Mouse (Mus musculus): ENCODE results near the gene Cep63. TPM values are rescaled to one million over a fixed set of nuclear protein-coding genes. Genes with fewer than 3 reads are reported as not detected.

Gene Cep63
- polyA plus RNA-seq, 1 experiment from 2014 or later: 59.8 TPM

- no peak for ATAC-seq (ENCODE audit: borderline replicate concordance, extremely low read depth, low FRiP score, low TSS enrichment)
- no peaks in the 10 kb centered on the region for H3K9me3 ChIP-seq
- H3K27ac ChIP-seq: no peak overlapping the region
- peaks cover 25% of the 10 kb centered on the region for H3K4me1 ChIP-seq
- H3K27me3 ChIP-seq: peaks cover 20% of the 10 kb centered on the region; the same call in 1 of the 2 replicates
- H3K36me3 ChIP-seq: no peaks in the 10 kb centered on the region
- 73% methylated on average over 7 of the region's 7 CpGs for WGBS
- no peak overlapping the region for H3K4me2 ChIP-seq
- H3K9ac ChIP-seq: no peak overlapping the region
- no peak overlapping the region for H3K4me3 ChIP-seq
These were observed 79.3 kb downstream of the Cep63 start for GRCm38 (mm10) chr9:102547028-102547354.

- WGBS: 48% methylated on average over 20 of the region's 20 CpGs
- Histone ChIP-seq H3K9me3 (no peaks in the 10 kb centered on the region), H3K9ac (no peak overlapping the region), H3K4me2 (no peak overlapping the region), H3K27ac (no peak overlapping the region), H3K4me1 (peaks cover 20% of the 10 kb centered on the region), H3K36me3 (no peaks in the 10 kb centered on the region), H3K4me3 (no peak overlapping the region), H3K27me3 (peaks cover 20% of the 10 kb centered on the region; the same call in 1 of the 2 replicates)
- ATAC-seq (ENCODE audit: borderline replicate concordance, extremely low read depth, low FRiP score, low TSS enrichment): no peak
These were observed 79.9 kb downstream of the Cep63 start for GRCm38 (mm10) chr9:102546256-102547027.

- H3K9ac ChIP-seq: no peak overlapping the region
- no peak overlapping the region for H3K27ac ChIP-seq
- no peak for ATAC-seq (ENCODE audit: borderline replicate concordance, extremely low read depth, low FRiP score, low TSS enrichment)
- no peaks in the 10 kb centered on the region for H3K9me3 ChIP-seq
- H3K4me2 ChIP-seq: peak overlapping the region; percentile 69; the same call in 1 of the 2 replicates
- WGBS: 30% methylated on average over 22 of the region's 22 CpGs
- H3K36me3 ChIP-seq: no peaks in the 10 kb centered on the region
- peaks cover 20% of the 10 kb centered on the region; the same call in 1 of the 2 replicates for H3K27me3 ChIP-seq
- peaks cover 19% of the 10 kb centered on the region for H3K4me1 ChIP-seq
- H3K4me3 ChIP-seq: no peak overlapping the region
These were observed 80.7 kb downstream of the Cep63 start for GRCm38 (mm10) chr9:102545406-102546255.

GRCm38 (mm10) chr9:102544773-102545366, 81.5 kb downstream of the Cep63 start:
- Histone ChIP-seq H3K36me3 (no peaks in the 10 kb centered on the region), H3K9ac (no peak overlapping the region), H3K27ac (no peak overlapping the region), H3K4me2 (peak overlapping the region; percentile 69), H3K4me3 (peak overlapping the region; percentile 32), H3K4me1 (peaks cover 19% of the 10 kb centered on the region), H3K9me3 (no peaks in the 10 kb centered on the region), H3K27me3 (peaks cover 20% of the 10 kb centered on the region; the same call in 1 of the 2 replicates)
- under 1% methylated on average over 26 of the region's 26 CpGs for WGBS
- ATAC-seq (ENCODE audit: borderline replicate concordance, extremely low read depth, low FRiP score, low TSS enrichment): peak; percentile 49; the same call in 1 of the 2 replicates

- ATAC-seq (ENCODE audit: borderline replicate concordance, extremely low read depth, low FRiP score, low TSS enrichment): peak; percentile 58; the same call in 1 of the 2 replicates
- Histone ChIP-seq H3K36me3 (no peaks in the 10 kb centered on the region), H3K9me3 (no peaks in the 10 kb centered on the region), H3K27me3 (peaks cover 20% of the 10 kb centered on the region; the same call in 1 of the 2 replicates), H3K4me2 (peak overlapping the region; percentile 69), H3K9ac (no peak overlapping the region), H3K4me3 (peak overlapping the region; percentile 32), H3K4me1 (peaks cover 19% of the 10 kb centered on the region), H3K27ac (no peak overlapping the region)
- WGBS: 15% methylated on average over 11 of the region's 11 CpGs
These were observed 82.1 kb downstream of the Cep63 start for GRCm38 (mm10) chr9:102544116-102544772.

GRCm38 (mm10) chr9:102543761-102544115, 82.6 kb downstream of the Cep63 start:
- Histone ChIP-seq H3K4me3 (no peak overlapping the region), H3K9ac (no peak overlapping the region), H3K4me2 (no peak overlapping the region), H3K27ac (no peak overlapping the region), H3K36me3 (no peaks in the 10 kb centered on the region), H3K4me1 (peaks cover 19% of the 10 kb centered on the region), H3K9me3 (no peaks in the 10 kb centered on the region), H3K27me3 (peaks cover 20% of the 10 kb centered on the region; the same call in 1 of the 2 replicates)
- peak; percentile 15; the same call in 1 of the 2 replicates for ATAC-seq (ENCODE audit: borderline replicate concordance, extremely low read depth, low FRiP score, low TSS enrichment)
- 46% methylated on average over 2 of the region's 2 CpGs for WGBS

GRCm38 (mm10) chr9:102542540-102542939, 83.8 kb downstream of the Cep63 start:
- Histone ChIP-seq H3K4me1 (peaks cover 19% of the 10 kb centered on the region), H3K27ac (no peak overlapping the region), H3K9ac (no peak overlapping the region), H3K9me3 (no peaks in the 10 kb centered on the region), H3K27me3 (peaks cover 14% of the 10 kb centered on the region; the same call in 1 of the 2 replicates), H3K4me2 (no peak overlapping the region), H3K36me3 (no peaks in the 10 kb centered on the region), H3K4me3 (no peak overlapping the region)
- WGBS: 71% methylated on average over 8 of the region's 8 CpGs
- no peak for ATAC-seq (ENCODE audit: borderline replicate concordance, extremely low read depth, low FRiP score, low TSS enrichment)

- H3K9me3 ChIP-seq: no peaks in the 10 kb centered on the region
- ATAC-seq (ENCODE audit: borderline replicate concordance, extremely low read depth, low FRiP score, low TSS enrichment): no peak
These were observed 84.7 kb downstream of the Cep63 start for GRCm38 (mm10) chr9:102541666-102542065.

GRCm38 (mm10) chr9:102539699-102540098, 86.6 kb downstream of the Cep63 start:
- H3K27ac ChIP-seq: no peak overlapping the region
- peaks cover 8% of the 10 kb centered on the region for H3K4me1 ChIP-seq
- no peaks in the 10 kb centered on the region for H3K36me3 ChIP-seq
- WGBS: 51% methylated on average over 7 of the region's 7 CpGs
- no peaks in the 10 kb centered on the region for H3K9me3 ChIP-seq
- no peak overlapping the region for H3K4me3 ChIP-seq
- no peak for ATAC-seq (ENCODE audit: borderline replicate concordance, extremely low read depth, low FRiP score, low TSS enrichment)
- H3K9ac ChIP-seq: no peak overlapping the region
- H3K27me3 ChIP-seq: no peaks in the 10 kb centered on the region
- H3K4me2 ChIP-seq: no peak overlapping the region

More at GRCm38 (mm10) chr9:102541666-102542065, 84.7 kb downstream of the Cep63 start:
- Histone ChIP-seq H3K4me3 (no peak overlapping the region), H3K9ac (no peak overlapping the region), H3K27ac (no peak overlapping the region), H3K4me1 (peaks cover 19% of the 10 kb centered on the region), H3K27me3 (peaks cover 6% of the 10 kb centered on the region; the same call in 1 of the 2 replicates), H3K36me3 (no peaks in the 10 kb centered on the region), H3K4me2 (no peak overlapping the region)
- 73% methylated on average over 10 of the region's 10 CpGs for WGBS

GRCm38 (mm10) chr9:102536968-102537367, 89.4 kb downstream of the Cep63 start:
- Histone ChIP-seq H3K4me3 (no peak overlapping the region), H3K9ac (no peak overlapping the region), H3K9me3 (no peaks in the 10 kb centered on the region), H3K4me2 (no peak overlapping the region), H3K4me1 (no peaks in the 10 kb centered on the region), H3K27me3 (no peaks in the 10 kb centered on the region), H3K36me3 (no peaks in the 10 kb centered on the region), H3K27ac (no peak overlapping the region)
- WGBS: 90% methylated on average over 4 of the region's 4 CpGs
- no peak for ATAC-seq (ENCODE audit: borderline replicate concordance, extremely low read depth, low FRiP score, low TSS enrichment)
